Mouse (Mus musculus) forebrain, embryonic 15.5 days (tissue): ENCODE measurements at regions not wholly inside any gene's neighbourhood (a gene's known extent, or its start where the extent isn't known, plus 50 kb on each side); places are given as distances from the start of the nearest gene placed in this dataset.

Experiments used
- ATAC-seq: fragments of 200-750 bp; cut with Nextera tagmentation; replicated peaks from 2 replicates; pipeline ENCODE4 v1.8.0; 2017; ENCODE audit warnings: mild to moderate bottlenecking, moderate TSS enrichment, moderate library complexity
- H3K27ac ChIP-seq: fragments of 300-500 bp; sonication (generic); replicated peaks from 2 replicates; pipeline ENCODE4 v1.5.1; 2015; ENCODE audit warnings: mild to moderate bottlenecking, inconsistent platforms
- H3K27me3 ChIP-seq: fragments of 300-500 bp; sonication (generic); 2 replicates; pipeline ENCODE4 v1.6.1; 2015; ENCODE audit warnings: inconsistent platforms
- H3K36me3 ChIP-seq: fragments of 300-500 bp; sonication (generic); 2 replicates; pipeline ENCODE4 v1.6.1; 2015; ENCODE audit warnings: mild to moderate bottlenecking, inconsistent platforms
- H3K4me1 ChIP-seq: fragments of 300-500 bp; sonication (generic); 2 replicates; pipeline ENCODE4 v1.6.1; 2015; ENCODE audit warnings: inconsistent platforms
- H3K4me2 ChIP-seq: fragments of 300-500 bp; sonication (generic); replicated peaks from 2 replicates; pipeline ENCODE4 v1.6.1; 2015; ENCODE audit warnings: mild to moderate bottlenecking, inconsistent platforms
- H3K4me3 ChIP-seq: fragments of 300-500 bp; sonication (generic); 2 replicates; pipeline ENCODE4 v1.5.1; 2015; ENCODE audit warnings: mild to moderate bottlenecking, inconsistent platforms
- H3K9ac ChIP-seq: fragments of 300-500 bp; sonication (generic); replicated peaks from 2 replicates; pipeline ENCODE4 v1.6.1; 2015; ENCODE audit warnings: mild to moderate bottlenecking, inconsistent platforms
- H3K9me3 ChIP-seq: fragments of 300-500 bp; sonication (generic); 2 replicates; pipeline ENCODE4 v1.6.1; 2016; ENCODE audit warnings: inconsistent platforms
- WGBS: fragments of 180-500 bp; shearing (Covaris S2); methylation state at CpG from one replicate; pipeline ENCODE4 v1.1.7; 2015; ENCODE audit warnings: mixed read lengths; 5-methylcytosine and 5-hydroxymethylcytosine counted together

DNA sequence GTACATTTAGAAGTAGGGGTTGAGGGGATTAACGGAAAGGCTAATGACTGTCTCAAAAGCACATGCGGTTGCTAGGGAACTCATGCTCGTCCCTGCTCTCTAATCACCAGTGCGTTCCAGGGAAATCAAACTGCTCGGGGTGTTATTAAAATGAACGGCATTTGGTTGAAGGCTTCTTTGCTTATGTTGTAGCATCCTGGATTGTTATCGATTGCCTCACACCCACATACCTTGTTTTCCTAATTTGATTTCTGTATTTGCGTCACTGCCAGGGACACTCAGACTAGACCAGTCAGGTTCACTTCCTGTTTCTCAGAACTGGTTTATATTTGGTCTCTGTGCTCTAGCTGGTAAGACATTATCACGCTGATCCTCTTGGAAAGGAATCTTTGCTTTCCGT lies 177.0 kb upstream of the Mkln1 start:
- peaks cover 38% of the 10 kb centered on the region for H3K27me3 ChIP-seq
- no peak overlapping the region for H3K9ac ChIP-seq
- no peak overlapping the region for H3K27ac ChIP-seq
- H3K4me2 ChIP-seq = peak overlapping the region; percentile 29
- WGBS = 9% methylated on average over 10 of the region's 10 CpGs
- no peaks in the 10 kb centered on the region for H3K9me3 ChIP-seq
- no peak for ATAC-seq
- 0 out of 2 replicates have a peak overlapping the region, but pooled peaks have one; percentile 7 for H3K4me3 ChIP-seq
- no peaks in the 10 kb centered on the region for H3K36me3 ChIP-seq
- H3K4me1 ChIP-seq = peaks cover 46% of the 10 kb centered on the region

DNA sequence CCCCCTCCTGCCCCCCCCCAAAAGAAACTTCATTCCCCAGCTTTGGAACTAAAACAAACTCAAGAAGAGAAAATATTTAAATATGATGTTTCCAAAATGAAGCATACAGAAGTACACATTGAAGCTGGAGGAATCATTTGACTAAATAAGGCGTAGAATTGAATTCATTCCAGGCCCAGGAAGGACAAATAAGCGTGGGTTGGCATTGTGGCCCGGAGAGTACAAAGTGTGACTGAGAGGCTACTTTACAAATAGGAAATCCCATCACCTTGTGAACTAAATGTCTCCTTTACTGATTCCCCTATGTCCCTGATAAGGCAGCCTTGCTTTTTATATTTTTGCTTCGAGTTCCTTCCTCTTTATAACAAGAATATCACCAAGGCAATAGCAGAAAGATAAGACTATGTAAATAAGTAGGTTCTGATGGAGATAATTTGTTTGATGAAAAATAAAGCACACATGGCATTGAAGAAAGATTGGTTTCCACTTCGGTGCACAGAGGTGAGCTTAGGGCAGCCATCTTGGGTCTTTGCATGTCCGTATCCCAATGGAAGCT lies 176.4 kb upstream of the Mkln1 start:
- H3K4me2 ChIP-seq = no peak overlapping the region
- H3K36me3 ChIP-seq = no peaks in the 10 kb centered on the region
- H3K4me1 ChIP-seq = peaks cover 41% of the 10 kb centered on the region
- no peaks in the 10 kb centered on the region for H3K9me3 ChIP-seq
- WGBS = 74% methylated on average over 6 of the region's 6 CpGs
- H3K27ac ChIP-seq = no peak overlapping the region
- peaks cover 36% of the 10 kb centered on the region for H3K27me3 ChIP-seq
- no peak overlapping the region for H3K4me3 ChIP-seq
- ATAC-seq = no peak
- no peak overlapping the region for H3K9ac ChIP-seq

DNA sequence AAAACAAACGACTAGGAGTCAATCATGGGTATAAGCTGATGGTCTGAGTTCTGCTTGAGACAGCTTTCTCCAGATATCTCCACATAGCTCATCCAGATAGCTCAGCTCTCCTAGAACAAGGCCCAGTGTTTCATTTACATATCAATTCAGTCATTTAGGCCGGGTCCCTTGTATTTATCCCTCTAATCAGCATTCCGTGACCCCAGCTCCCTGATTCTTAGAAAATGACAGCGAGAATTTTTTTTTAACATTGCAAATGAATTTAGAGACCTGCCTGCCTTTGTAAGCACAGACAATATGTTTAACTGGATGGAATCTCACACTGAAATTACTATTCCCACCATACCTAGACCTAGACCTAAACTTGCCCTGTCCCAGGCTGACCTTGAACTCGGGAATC lies 171.1 kb upstream of the Mkln1 start:
- ATAC-seq = no peak
- Histone ChIP-seq H3K4me2 (no peak overlapping the region), H3K27me3 (no peaks in the 10 kb centered on the region), H3K9me3 (no peaks in the 10 kb centered on the region), H3K4me1 (no peaks in the 10 kb centered on the region), H3K9ac (no peak overlapping the region), H3K4me3 (no peak overlapping the region), H3K27ac (no peak overlapping the region), H3K36me3 (no peaks in the 10 kb centered on the region)
- WGBS = 34% methylated on average over 5 of the region's 5 CpGs

DNA sequence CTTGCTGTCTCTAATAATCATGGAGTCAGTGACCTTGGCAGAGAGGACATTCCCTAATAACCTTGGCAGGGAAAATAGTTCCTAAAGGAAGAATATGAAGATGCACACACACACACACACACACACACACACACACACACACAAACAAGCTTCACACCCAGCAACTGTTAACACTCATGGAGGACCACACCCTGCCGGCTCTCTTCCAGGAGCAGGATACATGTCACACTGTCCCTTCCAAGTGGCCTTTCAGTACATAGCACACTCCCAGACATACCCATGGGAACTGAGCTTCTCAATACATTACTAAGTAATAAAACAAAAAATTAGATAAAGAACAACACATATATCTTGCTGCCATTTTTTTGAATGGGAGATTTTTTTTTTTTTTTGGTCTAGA lies 170.5 kb upstream of the Mkln1 start:
- H3K36me3 ChIP-seq = no peaks in the 10 kb centered on the region
- WGBS = 93% methylated on average over 1 of the region's 1 CpGs
- H3K27ac ChIP-seq = no peak overlapping the region
- H3K4me3 ChIP-seq = no peak overlapping the region
- no peak overlapping the region for H3K9ac ChIP-seq
- no peaks in the 10 kb centered on the region for H3K27me3 ChIP-seq
- H3K4me1 ChIP-seq = peaks cover 1% of the 10 kb centered on the region; the same call in 1 of the 2 replicates
- no peak overlapping the region for H3K4me2 ChIP-seq
- no peak for ATAC-seq
- H3K9me3 ChIP-seq = no peaks in the 10 kb centered on the region

DNA sequence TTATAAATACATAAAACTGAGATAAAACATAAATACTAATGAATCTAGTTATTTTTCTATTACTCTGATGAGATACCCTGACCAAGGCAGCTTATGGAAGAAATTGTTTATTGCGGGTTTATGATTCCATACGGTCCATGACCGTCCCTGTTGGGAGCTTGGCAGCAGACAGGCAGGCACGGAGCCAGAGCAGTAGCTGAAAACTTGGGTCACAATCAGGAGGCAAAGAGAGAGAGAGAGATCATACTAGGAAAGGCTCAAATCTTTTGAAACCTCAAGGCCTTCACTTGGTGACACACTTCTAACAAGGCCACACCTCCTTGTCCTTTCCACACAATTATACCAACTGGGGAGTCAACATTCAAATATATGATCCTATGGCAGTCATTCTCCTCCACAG lies 166.7 kb upstream of the Mkln1 start:
- no peak overlapping the region for H3K4me2 ChIP-seq
- no peak overlapping the region for H3K4me3 ChIP-seq
- no peak for ATAC-seq
- H3K9ac ChIP-seq = no peak overlapping the region
- H3K4me1 ChIP-seq = peaks cover 8% of the 10 kb centered on the region
- H3K27ac ChIP-seq = no peak overlapping the region
- WGBS = 80% methylated on average over 4 of the region's 4 CpGs
- no peaks in the 10 kb centered on the region for H3K9me3 ChIP-seq
- H3K27me3 ChIP-seq = no peaks in the 10 kb centered on the region
- H3K36me3 ChIP-seq = no peaks in the 10 kb centered on the region

DNA sequence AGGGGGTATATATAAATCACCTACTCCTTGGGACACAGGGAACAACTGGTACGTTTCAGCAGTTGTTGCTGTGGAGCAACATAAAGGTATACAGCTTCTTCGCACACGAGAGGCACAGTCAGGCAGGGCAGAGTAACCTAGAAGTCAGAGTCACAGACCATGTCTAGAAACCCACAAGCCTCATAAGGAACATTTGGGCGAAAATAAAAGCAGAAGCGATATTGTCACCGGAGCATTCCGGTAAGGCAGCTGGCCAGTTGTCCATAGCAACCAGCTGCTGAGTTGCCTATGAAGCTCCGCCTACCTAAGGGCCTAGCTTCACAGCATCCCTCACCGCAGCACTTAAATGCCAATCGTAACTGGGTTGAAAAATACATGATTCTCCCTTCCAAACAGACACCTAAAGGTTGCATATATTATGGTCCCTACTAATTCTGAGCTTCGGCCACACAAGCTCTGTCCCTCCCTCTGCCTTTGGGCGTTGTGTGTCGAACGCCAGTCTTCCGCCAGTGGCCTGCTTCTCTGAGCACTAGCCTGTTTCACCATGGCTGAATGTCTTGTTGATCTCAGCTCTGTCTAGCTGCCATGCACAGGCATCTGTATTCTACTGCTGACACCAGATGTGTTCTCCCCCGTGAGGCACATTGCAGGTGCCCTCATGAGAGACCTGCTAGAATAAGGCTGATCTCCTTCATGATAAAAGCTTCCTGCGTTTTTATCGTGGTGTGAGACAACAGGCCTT lies 165.1 kb upstream of the Mkln1 start:
- H3K9ac ChIP-seq = no peak overlapping the region
- H3K4me3 ChIP-seq = no peak overlapping the region
- ATAC-seq = peak; percentile 55; the same call in 1 of the 2 replicates
- no peaks in the 10 kb centered on the region for H3K9me3 ChIP-seq
- WGBS = 50% methylated on average over 18 of the region's 18 CpGs
- H3K4me1 ChIP-seq = peaks cover 8% of the 10 kb centered on the region
- H3K27ac ChIP-seq = peak overlapping the region; percentile 40; the same call in 1 of the 2 replicates
- H3K27me3 ChIP-seq = no peaks in the 10 kb centered on the region
- H3K36me3 ChIP-seq = no peaks in the 10 kb centered on the region
- H3K4me2 ChIP-seq = 0 out of 2 replicates have a peak overlapping the region, but pooled peaks have one; percentile 3

DNA sequence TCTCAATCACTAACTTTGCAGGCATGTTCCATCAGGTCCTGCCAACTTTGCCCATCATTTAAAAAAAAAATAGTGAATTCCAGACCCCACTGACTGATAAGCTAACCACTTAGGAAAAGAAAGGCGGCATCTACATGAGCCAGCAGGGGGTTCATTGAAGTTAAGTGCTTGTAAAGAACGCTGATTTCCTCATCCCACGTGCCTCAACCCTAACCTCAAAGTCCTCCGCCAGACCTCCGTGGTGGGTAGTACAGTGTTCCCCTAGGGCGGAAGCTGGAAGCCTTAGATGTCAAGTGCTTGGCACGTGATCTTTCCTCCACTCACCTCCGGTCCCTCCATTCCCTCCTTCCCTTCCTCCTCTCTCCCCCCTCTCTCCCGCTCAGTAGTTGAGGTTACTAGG lies 158.5 kb upstream of the Mkln1 start:
- Histone ChIP-seq H3K9ac (no peak overlapping the region), H3K4me2 (no peak overlapping the region), H3K4me3 (no peak overlapping the region), H3K4me1 (no peaks in the 10 kb centered on the region), H3K9me3 (no peaks in the 10 kb centered on the region), H3K36me3 (no peaks in the 10 kb centered on the region), H3K27ac (no peak overlapping the region), H3K27me3 (no peaks in the 10 kb centered on the region)
- WGBS = 21% methylated on average over 9 of the region's 9 CpGs
- no peak for ATAC-seq

DNA sequence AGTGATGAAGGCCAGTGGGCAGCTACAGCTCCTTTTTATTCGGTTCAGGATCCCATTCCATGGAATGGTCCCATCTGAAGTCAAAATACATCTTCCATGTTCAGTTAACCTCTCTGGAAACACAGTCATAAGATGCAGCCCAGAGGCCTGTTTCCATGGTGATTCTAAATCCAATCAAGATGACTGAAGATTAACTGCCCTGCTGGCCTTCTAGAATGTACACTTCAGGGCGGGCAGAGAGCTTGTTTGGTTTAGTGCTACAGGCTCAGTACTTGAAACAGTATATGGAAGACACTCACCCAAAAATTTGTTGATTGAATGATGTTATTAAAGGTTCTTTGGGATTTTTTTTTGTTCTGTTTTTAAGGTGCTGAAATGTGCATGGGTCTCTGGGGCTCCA lies 148.0 kb upstream of the Mkln1 start:
- H3K4me1 ChIP-seq = peaks cover 3% of the 10 kb centered on the region; the same call in 1 of the 2 replicates
- no peaks in the 10 kb centered on the region for H3K27me3 ChIP-seq
- WGBS = 72% methylated on average over 2 of the region's 2 CpGs
- ATAC-seq = no peak
- H3K27ac ChIP-seq = no peak overlapping the region
- no peak overlapping the region for H3K4me2 ChIP-seq
- H3K9me3 ChIP-seq = no peaks in the 10 kb centered on the region
- H3K9ac ChIP-seq = no peak overlapping the region
- H3K36me3 ChIP-seq = no peaks in the 10 kb centered on the region
- H3K4me3 ChIP-seq = no peak overlapping the region

DNA sequence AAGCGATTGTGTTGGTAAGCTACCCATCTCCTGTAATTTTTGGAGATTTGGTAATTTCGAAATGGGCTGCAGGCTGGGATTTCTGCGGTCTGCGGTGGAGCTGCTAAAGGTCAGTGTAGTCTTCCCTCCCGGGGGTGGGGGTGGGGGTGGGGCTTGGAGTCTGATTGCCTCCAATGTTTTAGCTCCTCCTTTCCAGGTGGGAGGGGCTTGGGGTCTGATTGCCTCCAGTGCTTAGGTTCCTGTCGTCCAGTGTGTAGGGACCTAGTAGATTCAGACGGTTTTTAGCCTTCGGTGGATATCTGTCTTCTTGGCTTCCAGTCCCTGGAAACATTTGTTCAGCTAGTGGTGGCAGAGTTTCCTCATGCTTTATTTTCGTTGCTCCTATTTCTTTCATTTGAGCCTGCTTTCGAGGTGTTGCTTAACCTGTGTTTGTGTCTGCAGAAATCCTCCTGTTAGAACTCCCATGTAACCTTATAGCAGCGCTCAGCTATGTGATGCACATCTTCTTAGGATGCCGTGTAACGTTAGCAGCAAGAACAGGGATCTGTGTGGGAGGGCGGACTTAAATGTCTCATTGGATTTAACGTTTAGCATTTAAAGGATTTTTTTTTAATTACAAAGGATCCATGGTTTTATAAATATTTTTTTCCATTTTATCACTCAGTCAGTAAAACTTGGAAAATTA lies 145.1 kb upstream of the Mkln1 start:
- peak overlapping the region; percentile 20; the same call in 1 of the 2 replicates for H3K4me2 ChIP-seq
- H3K4me1 ChIP-seq = peaks cover 3% of the 10 kb centered on the region; the same call in 1 of the 2 replicates
- H3K4me3 ChIP-seq = no peak overlapping the region
- no peaks in the 10 kb centered on the region for H3K27me3 ChIP-seq
- H3K36me3 ChIP-seq = no peaks in the 10 kb centered on the region
- no peaks in the 10 kb centered on the region for H3K9me3 ChIP-seq
- ATAC-seq = no peak
- no peak overlapping the region for H3K27ac ChIP-seq
- 25% methylated on average over 15 of the region's 15 CpGs for WGBS
- no peak overlapping the region for H3K9ac ChIP-seq

DNA sequence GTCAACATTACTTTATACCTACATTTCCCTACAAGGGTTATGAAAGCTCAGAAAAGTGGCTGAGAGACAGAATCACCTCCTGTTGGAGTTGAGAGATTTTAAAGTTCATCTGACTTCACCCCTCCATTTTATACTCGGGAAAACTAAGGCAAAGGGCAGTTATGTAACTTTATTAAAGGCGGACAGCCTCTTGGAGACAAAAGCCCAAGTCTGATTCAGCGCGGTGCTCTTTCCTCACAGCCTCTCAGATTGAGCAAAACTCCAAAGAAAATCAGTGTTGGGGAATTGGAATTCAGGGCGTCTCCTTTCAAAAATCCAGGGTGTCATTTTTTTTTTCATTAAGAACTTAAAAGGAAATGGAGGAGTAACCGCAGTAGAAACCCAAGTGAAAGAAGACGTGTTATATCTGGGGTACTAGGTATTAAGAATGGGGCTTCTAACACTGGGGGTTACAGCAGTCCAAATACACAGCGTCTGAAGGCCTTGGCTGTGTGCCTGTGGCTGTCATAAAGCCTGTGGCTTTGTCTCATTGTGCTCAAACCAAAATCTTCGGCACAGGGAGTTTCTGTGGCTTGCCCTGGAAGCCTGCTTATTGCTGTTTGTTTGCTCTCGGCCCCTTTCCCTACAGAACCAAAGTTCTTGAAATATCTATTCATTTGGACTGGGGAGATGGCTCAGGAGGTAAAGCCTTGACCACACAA lies 137.7 kb upstream of the Mkln1 start:
- WGBS = 69% methylated on average over 10 of the region's 10 CpGs
- Histone ChIP-seq H3K27ac (no peak overlapping the region), H3K9me3 (no peaks in the 10 kb centered on the region), H3K4me1 (no peaks in the 10 kb centered on the region), H3K27me3 (no peaks in the 10 kb centered on the region), H3K36me3 (no peaks in the 10 kb centered on the region), H3K4me2 (no peak overlapping the region), H3K9ac (no peak overlapping the region), H3K4me3 (no peak overlapping the region)
- ATAC-seq = no peak

DNA sequence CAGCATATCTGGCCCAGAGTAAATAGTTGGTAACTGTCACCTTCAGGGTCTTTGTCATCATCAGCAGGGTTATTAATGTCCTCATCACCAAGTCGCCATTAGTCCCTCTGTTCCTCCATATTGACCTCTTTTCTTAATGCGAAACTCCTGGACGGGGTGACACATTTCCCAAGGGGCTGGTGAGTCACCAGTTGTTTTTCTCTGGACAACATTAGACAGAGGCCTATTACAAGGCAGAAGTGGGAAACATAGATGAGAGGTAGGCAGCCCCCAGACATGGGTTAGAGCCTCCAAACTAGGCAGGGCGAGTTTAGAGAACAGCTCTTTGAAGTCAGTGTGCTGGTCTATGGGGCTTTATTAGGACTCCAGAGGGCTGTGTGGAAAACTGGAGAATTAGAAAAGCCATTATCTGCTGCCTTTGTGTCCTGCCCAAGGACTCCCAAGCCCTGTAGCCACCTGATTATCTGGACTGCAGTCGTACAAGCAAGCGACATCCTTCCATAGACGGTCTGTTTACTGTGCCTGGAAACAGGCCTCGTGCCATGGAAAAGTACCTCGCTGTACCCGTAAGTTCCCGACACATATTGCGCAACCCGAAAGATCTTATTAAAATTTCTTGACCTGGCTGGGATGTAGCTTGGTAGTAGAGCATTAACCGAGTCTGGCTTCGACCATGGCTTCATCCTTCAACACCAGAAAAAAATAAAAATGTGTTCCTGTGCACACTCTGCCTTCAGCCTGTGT lies 136.6 kb upstream of the Mkln1 start:
- H3K4me1 ChIP-seq = no peaks in the 10 kb centered on the region
- no peak overlapping the region for H3K27ac ChIP-seq
- H3K9me3 ChIP-seq = no peaks in the 10 kb centered on the region
- no peak for ATAC-seq
- no peaks in the 10 kb centered on the region for H3K36me3 ChIP-seq
- no peak overlapping the region for H3K4me3 ChIP-seq
- no peaks in the 10 kb centered on the region for H3K27me3 ChIP-seq
- 88% methylated on average over 15 of the region's 15 CpGs for WGBS
- no peak overlapping the region for H3K4me2 ChIP-seq
- H3K9ac ChIP-seq = no peak overlapping the region
